Mouse (Mus musculus) MEL (cell line): ENCODE results near the gene Mrpl43.

Experiments used
- CTCF ChIP-seq, 3 experiments: IDR thresholded peaks in 2 of 3; conservative IDR thresholded peaks in 1 of 3; 2 replicates each; pipeline ENCODE4 v1.5.1; 2011 to 2012; ENCODE audit warnings: low read length in 3 of 3, low read depth in 2 of 3, mild to moderate bottlenecking in 2 of 3, improper control_type of control experiment in 1 of 3, inconsistent platforms in 1 of 3, mixed read lengths in 1 of 3, moderate library complexity in 1 of 3; ENCODE audit not compliant: control insufficient read depth in 1 of 3, insufficient read depth in 1 of 3, poor library complexity in 1 of 3, severe bottlenecking in 1 of 3
- EP300 ChIP-seq, 2 experiments: IDR thresholded peaks; 2 replicates each; pipeline ENCODE4 v1.6.1; 2011; ENCODE audit warnings: improper control_type of control experiment in 2 of 2, low read length in 2 of 2, low read depth in 1 of 2, mild to moderate bottlenecking in 1 of 2
- UBTF ChIP-seq: IDR thresholded peaks from 2 replicates; pipeline ENCODE4 v1.6.1; 2012; ENCODE audit warnings: low read depth, mild to moderate bottlenecking, inconsistent platforms, low read length, improper control_type of control experiment, moderate library complexity, borderline replicate concordance; ENCODE audit not compliant: insufficient read depth

GRCm38 (mm10) chr19:45012219-45012618 lies 6.0 kb upstream of the Mrpl43 start:
- no peak for TF ChIP-seq EP300 (IDR thresholded peaks at IDR 0.05; ENCODE audit: low read depth in 1 of 2, low read length in 2 of 2)
- TF ChIP-seq UBTF: no peak
- TF ChIP-seq CTCF (IDR thresholded peaks at IDR 0.05 in 2 of 3, conservative IDR thresholded peaks at IDR 0.05 in 1 of 3; ENCODE audit: control insufficient read depth in 1 of 3, insufficient read depth in 1 of 3, low read depth in 2 of 3, low read length in 3 of 3, poor library complexity in 1 of 3, severe bottlenecking in 1 of 3): no peak
